Mouse (Mus musculus) adrenal gland, adult 8-10 months (tissue): ENCODE measurements around the gene Cops7a. TPM values are rescaled to one million over a fixed set of nuclear protein-coding genes. Genes with fewer than 3 reads are reported as not detected.

ENCODE experiments used
- DNase-seq: peaks from one replicate; pipeline ENCODE4 v3.0.0; 2022
- total RNA-seq, 4 experiments: library from RNA; stranded (reverse); gene quantifications; 2 replicates each; pipeline ENCODE4 v1.2.4; 2022

The Cops7a gene
- 100 to 1,000 TPM; 130 to 160 (median 147) TPM for total RNA-seq

DNA sequence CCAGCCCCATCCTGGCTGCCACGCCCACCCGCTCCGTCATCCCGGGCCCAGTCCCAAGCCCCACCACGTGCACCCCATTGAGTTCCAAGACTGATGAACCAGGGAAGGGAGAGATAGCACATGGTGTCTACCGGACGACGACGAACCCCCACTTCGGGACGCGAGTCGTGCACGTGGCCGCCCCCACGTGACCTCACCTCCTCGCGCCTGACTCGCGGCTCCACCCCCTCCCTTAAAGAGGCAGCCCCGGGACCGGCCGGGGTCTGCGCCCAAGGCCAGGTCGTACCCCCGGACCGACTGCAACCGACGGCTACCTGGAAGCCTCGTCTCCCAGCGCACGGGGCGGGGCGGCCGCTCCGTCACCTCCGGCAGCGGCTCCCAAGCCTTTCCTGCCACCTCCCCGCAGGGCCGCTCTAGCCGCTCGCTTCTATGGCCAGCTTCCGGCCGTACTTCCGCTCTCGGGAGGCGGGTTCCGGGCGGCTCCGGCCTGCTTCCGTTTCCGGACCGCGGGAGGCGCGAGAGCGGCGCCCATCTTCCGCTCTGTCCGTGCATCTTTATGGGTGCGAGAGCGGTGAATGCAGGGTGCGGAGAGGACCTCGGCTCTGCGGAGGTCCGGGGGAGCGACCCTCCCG is at the start of gene Cops7a:
Gene Cops7a, minus strand, starts transcription at position 451 of the 632 bp plus-strand sequence.
- DNase-seq, result peak; percentile 93

DNA sequence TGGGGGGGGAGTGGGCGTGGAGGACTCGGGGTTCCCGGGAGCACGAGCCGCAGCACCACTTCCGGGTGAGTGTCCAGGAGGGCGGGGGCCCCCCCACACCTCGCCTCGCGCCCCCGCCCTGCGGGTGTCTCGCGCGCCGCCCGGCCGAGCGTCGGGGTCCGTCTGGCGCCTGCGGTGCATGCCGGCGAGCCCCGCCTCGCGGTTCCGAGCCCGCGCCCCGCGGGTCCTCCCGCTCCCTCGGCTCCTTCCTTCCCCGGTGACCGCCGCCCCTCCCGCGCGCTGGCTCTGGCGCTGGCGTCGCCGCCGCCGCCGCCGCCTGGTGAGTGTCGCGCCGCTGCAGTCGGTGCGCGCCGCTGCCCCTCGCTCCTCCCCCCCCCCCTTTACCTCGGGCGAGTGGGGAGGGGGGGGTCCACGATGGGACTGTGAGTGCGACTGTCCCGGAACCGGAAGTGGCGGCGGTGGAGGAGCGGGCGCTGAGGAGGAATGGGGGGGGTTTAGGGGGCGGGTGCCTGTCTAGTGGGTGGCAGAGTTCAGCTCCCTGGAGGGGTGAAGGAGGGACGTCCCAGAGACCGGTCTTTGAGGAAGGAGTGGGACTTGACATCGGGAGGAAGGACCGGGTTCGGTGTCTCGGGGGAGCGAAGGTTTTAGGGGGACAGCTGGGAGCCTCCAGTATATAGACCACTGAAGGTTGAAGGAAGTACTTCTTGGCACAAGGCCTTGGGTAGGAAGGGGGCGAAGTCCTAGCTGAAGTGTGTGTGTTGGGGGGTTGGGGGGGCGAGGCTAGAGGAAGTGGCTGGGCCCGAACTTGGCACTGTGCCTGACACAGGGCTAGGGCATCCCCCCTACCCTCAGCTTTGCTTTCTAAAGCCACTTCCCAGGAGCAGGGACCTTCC is 44.1 kb upstream of the Cops7a start:
- DNase-seq, result peak; percentile 70

DNA sequence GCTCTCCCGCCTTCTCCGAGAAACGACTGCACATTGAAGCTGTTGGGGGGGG is 43.6 kb upstream of the Cops7a start, which contains the start of gene Zfp384:
Gene Zfp384, plus strand, starts transcription at position 17 of the 52 bp plus-strand sequence.
- DNase-seq, result no peak

DNA sequence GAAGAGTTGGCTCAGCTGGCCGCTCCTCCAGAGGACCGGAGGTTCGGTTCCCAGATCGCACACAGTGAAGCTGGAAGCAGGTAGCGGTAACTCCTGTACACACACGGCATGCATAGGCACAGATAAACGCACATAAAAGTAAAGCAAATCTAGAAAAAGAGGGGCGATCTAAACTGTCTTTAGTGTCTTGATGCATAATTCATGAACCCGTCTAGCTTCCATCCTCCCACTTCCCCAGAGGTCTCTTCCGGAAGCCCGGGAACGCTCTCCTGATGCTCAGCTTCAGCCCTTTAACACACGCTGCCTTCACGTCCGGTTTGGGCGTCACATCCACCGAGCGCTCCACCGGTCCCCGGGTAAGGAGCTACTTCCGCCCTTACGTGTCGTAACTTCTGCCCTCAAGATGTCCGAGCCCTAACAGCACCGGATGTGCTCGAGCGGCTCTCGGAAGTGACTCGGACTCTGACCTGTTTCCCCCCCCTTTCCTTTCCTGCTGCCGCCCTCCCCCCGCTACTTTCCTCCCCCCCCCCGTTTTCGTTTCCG is 43.3 kb upstream of the Cops7a start:
- peak; percentile 99 for DNase-seq

DNA sequence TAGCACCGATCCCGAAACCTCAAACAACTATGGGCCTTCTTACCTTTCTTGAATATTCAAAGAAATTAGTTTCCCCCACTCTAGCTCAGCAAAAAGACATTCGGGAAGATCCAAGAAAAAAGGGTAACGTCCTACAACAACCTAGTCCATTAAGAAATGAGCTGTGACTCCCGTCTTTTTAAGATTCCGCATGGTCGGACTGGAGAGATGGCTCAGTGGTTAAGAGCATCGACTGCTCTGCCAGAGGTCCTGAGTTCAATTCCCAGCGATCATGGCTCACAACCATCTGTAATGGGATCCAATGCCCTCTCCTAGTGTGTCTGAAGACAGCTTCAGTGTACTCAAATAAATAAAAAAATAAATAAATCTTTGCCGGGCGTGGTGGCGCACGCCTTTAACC is 42.7 kb upstream of the Cops7a start:
- no peak for DNase-seq

DNA sequence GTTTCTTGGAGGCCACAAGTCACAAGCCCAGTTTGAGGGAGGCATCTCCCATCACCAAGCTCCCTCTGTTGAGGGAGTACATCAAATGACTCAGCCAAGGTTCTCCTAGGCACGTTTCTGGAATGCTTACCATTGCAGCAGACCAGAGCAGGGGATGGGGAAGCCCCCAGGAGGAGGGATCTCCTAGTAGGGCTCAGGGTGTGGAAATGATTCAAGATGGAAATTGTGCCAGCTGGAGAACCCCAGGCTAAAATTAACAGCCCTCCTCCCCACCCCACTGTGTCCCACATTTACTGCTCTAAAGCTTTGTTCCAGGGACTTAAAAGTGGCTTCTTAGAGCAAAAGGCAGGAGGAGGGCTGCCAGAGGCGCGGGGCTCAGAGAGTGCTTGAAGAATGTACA is 39.7 kb upstream of the Cops7a start:
- no peak for DNase-seq

DNA sequence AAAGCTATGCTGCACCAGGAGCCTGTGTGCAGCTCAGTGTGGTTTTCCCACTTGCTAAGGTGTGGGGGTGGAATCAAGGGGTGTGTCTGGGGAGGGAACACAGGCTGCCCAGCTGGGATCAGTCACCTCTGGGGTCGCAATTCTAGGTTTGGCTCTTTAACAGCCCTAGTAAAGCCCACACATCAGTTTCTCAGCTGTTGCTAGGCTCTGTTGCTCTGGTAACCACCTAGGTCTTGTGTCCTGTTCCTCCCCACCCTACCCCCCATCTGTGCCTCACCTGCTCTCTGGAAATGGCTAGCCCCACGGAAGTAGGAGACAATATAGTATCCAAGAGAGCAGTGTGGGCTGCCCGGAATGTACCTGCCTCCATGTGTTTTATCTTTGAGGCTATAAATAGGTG is 38.4 kb upstream of the Cops7a start:
- DNase-seq, result no peak

DNA sequence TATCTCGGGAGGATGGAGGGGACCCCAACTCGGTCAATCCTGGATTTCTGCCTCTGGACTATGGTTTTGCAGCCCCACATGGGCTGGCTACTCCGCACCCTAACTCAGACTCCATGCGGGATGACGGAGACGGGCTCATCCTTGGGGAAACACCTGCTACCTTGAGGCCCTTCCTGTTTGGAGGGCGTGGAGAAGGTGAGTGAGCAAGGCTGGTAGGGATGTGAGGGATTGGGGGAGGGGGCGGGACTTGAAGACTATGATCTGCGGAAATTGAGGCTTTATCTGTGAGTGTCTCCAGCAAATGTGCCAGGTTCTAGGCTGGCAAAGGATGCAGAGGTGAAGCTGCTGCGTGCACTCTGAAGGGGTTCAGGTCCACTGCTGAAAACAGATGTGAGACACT is 34.2 kb upstream of the Cops7a start:
- DNase-seq, result no peak

DNA sequence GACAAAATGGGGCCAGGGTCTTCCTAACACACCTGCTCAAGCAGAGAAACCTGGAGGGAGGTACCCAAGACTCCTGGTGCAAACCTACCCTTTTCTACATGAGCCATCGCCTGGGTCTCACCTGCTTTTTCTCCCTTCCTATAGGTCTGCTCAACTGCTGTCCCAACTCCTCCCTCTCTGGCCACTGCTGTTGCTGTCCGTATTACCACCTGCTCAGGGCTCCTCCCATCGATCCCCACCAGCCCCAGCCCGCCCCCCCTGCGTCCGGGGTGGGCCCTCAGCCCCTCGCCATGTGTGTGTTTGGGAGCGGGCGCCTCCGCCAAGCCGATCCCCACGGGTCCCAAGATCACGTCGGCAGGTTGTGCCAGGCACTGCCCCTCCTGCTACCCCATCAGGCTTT is 33.8 kb upstream of the Cops7a start:
- no peak for DNase-seq

DNA sequence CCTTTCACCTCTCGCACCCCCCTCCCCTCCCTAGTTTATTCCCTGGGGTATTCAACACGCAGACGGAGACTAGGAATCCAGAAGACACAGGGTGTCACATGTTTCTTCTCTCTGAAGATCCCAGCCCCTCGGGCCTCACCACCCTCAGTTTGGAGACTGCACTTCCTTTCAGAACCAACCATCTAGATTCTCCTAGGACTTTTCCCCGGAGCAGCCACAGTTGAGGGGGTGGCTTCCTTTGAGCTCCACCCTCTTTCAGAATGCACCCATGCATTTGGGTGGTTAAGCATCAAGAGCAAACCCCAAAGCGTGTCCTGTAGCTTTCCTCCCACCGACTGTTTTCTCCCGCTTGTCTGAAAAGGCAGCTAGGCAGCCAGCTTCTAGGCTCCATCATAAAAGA is 32.7 kb upstream of the Cops7a start:
- no peak for DNase-seq

DNA sequence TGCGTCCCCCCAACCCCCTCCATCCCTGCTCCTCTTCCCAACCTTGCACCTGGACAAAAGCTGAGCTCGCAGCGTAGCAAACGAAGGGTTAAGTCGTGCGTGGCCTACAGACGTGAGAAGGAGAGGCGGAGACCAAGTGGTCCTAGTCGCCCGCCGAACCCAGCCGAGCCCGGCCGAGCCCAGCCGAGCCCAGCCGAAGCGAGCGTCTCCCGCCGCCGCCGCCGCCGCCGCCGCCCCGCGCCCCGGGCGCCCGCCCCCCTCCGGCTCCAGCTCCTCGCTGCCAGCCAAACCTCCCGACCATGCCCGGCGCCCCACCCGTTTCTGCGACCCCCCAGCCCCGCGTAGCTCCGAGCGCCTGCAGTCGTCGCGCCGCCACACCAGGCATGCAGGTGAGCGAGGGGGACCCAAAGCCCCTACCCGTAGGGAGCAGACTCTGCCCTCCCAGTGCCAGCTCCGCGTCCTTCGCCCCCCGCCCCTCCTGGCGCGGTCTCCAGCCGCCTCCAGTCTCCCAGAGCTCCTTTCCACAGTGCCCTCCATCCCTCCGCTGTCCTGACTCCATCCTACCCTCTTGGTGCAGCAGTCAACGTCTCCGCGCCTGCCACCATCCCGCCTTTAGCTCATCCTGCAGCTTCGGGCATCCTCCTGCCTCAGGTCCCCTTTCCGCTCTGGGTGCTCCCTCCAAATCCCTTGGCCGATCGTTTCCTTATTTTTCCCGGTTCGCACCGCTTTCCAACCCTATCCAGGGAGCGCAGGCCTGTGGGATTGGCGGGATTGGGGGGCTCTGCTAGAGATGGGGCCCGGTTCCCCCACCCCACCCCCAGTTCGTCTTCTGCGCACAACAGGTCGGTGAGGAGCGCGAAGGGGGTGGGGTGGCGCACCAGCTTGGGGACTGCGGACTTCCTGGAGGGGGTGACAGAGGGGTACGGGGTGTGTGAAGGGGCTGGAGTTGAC is 31.5 kb upstream of the Cops7a start, which contains the start of gene Pianp:
Gene Pianp, plus strand, starts transcription at position 144 of the 951 bp plus-strand sequence.
- DNase-seq, result peak; percentile 42

DNA sequence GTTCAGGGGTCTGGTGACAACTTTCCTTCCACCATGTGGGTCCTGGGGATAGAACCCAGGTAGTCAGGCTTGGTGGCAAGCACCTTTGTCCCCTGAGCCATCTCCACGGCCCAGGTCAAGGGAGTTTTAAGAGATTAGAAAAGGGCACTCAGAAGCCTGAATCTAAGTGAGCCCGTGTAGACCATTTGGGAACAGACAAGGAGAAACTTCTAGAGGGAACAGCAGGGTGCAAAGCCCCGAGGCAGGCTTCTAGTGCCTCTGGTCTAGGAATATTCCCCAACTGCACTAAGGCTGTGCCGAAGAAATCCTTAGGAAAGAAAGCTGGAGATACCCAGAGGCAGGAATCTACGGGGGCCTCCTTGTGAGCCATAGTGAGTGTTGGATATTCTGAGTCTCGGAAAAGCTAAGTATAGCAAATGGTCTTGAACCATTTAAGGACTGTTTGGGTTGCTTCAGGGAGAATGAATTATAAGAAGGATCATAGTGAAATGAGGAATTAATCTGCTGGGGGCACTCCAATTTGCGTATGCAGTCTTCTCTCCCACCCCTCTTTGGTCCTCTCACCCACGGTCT is 30.6 kb upstream of the Cops7a start:
- no peak for DNase-seq

DNA sequence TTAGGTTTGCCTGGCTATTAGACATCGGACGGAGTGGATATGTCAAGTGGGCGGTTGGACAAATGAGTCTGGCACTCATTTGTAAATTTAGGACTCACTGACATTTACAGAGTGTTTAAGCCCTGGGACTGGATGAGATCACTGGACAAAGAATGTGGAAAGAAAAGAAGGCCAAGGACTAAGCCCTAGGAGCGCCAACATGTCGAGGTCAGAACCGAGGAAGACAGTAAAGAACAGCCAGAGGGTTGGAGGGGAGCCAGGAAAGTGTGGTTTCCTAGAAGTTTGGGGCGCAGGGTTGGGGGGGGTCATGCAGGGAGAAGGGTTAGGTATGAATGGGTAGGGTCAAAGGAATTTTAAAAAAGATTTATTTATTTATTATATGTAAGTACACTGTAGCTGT is 29.9 kb upstream of the Cops7a start:
- peak; percentile 82 for DNase-seq

DNA sequence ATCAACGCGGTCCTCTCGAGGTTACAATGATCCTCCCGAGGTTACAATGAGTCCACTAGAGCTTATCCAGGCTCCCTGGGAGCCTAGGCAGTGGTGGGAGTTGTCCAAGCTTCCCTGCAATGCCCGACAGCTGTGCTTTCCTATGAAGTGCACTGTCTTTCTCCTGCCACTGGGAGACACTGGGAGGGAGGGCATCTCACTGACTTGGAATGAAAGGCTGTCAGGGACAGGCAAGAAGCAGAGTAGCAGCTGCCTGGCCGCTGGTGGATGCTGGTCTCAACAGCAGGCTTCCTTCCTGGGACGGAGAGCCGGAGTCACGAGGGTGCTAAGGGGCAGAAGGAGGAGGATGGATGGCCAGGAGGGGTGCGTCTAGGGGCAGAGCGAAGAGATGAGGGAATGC is 28.5 kb upstream of the Cops7a start:
- DNase-seq, result no peak

DNA sequence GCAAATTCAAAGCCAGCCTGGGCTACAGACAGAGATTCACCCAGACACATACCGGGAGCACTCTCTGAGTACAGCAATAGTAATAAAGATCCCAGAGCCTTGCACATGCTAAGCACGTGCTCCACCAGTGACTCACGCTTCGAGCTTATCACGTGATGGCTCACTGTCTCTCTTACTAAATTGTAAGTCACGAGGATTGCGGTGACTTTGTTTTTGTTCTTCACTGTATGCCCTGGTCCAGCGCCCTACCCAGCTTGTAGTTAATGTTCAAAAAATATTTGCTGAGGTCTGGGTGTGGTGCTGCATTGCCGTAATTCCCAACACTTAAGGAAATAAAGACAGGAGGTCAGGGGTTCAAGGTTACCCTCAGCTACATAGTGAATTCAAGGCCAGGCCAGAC is 28.0 kb upstream of the Cops7a start:
- peak; percentile 64 for DNase-seq

DNA sequence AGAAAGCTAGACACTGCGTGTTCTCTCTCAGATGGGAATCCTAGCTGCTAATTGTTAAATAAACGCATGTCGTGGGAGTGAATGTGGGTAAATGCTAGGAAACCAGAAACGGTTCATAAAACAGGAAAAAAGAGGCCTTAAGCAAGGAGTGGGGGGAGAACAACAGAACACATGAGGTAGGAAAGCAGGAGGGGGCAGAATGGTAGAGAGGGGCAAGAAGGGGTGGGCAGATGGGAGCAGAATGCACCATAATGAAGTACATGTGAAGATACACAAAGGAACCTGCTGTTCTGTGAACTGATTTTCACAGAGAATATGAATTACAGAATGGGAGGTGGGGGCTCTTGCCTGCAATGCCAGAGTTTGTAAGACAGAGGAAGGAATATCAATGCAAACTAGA is 26.9 kb upstream of the Cops7a start:
- DNase-seq, result no peak

DNA sequence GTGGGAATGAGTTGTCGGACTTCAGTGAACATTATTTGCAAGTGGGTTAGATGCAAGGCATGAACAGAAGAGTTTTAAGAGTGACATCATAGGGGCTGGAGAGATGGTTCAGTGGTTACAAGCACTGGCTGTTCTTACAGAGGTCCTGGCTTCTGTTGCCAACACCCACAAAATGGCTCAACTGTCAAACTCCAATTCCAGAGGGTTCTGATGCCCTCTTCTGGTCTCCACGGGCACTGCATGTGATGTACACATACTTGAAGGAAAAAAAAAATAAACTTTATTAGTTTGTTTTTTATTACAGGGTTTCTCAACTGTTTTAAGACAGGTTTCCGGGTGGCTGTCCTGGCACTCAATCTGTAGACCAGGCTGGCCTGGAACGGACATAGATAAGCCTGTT is 2.4 kb upstream of the Cops7a start:
- no peak for DNase-seq

DNA sequence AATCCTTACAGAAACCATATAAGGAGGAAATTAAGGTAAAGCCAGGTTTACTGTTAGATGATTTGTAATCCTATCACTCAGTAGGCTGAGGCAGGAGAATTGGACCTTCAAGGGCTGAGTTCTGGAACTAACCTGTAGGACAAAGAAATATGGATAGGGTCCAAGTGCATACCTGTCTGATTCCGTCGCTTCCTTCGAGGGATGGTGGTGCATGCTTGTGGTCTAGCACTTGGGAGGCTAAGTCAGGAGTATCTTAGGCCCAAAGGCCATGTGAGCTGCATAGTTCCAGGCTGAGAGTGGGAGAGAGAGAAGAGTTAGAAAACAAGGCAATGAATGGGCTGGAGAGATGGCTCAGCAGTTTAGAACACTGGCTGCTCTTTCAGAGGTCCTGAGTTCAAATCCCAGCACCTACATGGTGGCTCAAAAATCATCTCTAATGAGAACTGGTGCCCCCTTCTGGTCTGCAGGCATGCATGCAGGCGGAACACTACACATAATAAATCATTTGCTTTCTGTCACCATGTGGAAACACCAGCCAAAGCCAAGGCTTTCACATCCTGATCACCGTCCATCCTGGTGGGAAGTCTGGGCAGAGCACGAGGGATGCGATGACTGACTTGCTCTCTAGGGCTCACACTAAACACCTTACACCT is 1.3 kb upstream of the Cops7a start:
- no peak for DNase-seq

DNA sequence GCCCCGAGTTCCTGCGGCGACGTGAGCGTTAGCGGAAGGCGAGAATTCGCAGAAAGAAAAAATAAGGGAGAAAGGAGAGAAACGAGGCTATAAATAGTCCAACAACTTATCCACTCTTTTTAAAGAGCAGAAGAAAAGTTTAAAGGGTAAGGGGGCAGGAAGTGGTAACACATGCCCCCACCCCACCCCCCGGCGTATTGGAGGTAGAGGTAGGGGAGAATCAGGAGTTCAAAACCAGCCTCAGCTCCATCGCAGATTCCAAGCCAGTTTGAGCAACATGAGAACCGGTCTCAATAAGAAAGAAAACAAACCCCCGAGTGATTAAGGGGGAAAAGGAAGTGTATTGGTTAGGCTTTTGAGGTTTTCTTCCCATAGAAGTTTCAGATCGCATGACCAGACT is 409 bp upstream of the Cops7a start:
- DNase-seq, result no peak

DNA sequence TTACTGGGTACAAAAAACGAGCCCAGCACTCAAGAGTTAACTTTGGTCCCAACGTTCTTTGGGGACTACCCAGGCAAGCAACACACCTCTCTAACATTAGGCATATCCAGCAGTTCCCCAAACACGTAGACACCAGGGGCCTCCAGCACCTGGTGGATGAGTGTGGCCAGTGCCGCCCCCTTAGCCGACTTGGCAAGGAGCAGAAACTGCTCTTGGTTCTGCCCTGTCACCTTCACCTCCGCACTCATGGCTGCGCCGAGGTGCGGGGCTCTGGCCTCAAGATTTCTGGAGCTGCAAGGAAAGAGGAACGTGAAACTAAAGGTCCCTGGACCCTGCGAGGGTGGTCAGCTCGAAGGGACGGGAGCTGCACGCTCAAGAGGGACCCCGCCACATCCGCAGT is 700 bp downstream of the Cops7a start:
- DNase-seq, result no peak

DNA sequence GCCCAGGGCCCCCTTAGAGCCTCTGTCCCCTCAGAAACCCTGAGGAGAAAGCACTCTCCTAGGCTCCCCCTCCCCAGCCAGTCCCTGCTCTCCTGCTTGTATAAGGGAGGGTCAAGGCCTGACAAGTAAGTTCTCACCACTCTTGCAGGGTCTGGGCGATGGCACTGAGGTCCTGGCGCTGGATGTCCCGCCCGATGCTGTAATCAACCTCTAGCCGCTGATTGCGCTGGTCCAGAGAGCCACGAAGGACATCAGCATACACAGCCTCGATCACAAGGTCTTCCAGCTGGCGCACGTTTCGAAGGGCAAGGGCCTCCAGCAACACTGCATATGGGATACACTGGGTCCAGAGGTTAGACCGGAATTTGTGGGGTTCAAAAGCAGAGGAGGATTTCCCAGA is 4.3 kb downstream of the Cops7a start:
- DNase-seq, result peak; percentile 67

DNA sequence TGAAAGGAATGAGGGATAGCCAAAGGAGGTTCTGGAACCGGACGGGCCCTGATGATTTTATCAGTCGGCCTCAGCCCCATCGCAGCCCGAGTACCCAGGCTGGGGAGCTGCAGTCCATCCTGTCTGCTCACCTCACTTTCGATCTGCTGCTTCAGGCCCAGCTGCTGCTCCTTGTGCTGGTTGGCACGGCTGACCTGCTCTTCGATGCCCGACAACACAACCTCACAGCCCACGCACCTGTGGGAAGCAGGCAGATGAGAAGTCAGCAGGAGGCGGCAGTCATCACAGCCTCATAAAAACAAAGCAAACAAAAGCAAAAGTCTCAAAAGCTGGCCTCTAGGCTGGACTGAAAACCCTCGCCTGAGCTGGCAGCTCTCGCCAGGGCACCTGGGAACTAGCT is 5.4 kb downstream of the Cops7a start:
- no peak for DNase-seq
